Mouse (Mus musculus): ENCODE results near the gene 4930595D18Rik. TPM values are rescaled to one million over a fixed set of nuclear protein-coding genes. Genes with fewer than 3 reads are reported as not detected.

The 4930595D18Rik gene
- polyA plus RNA-seq, 1 experiment from 2014 or later: 0.21 TPM

DNA sequence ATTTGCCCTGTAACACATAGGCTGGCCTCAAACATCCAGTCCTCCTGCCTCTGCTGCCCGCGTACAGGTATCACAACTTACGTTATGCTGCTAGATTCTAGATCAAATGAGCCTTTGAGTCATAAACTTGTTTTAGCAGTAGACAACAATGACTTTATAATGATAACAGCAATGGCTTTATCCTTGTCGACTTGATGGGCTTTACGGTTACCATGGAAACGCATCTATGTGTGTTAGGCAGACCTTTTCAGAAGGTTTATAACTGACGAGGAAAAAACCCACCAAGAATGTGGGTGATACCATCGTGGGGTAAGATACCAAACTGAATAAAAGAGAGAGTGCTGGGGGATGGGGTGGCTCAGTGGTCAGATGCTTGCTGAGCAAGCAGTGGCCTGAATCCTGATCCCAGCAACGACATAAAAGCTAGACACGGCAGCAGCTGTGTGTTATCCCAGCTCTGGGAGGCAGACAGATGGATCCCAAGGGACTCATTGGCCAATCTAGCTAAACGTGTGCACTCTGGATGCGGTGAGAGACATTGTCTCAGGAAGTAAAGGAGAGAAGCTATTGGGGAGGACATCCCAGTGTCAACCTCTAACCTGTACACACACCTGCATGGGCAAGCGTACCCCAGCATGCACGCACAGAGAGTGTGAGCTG is 59.6 kb downstream of the 4930595D18Rik start:
- no peaks in the 10 kb centered on the region for H3K36me3 ChIP-seq
- H3K9ac ChIP-seq: no peak overlapping the region
- no peaks in the 10 kb centered on the region for H3K27me3 ChIP-seq
- H3K4me3 ChIP-seq: no peak overlapping the region
- peaks cover 12% of the 10 kb centered on the region for H3K4me1 ChIP-seq (replicated peaks)
- peaks cover 4% of the 10 kb centered on the region; the same call in 1 of the 2 replicates for H3K9me3 ChIP-seq
- ATAC-seq (ENCODE audit: low FRiP score): no peak
- 58% methylated on average over 14 of the region's 14 CpGs for WGBS
- peak overlapping the region; percentile 41; the same call in 1 of the 2 replicates for H3K27ac ChIP-seq
- no peak overlapping the region for H3K4me2 ChIP-seq

DNA sequence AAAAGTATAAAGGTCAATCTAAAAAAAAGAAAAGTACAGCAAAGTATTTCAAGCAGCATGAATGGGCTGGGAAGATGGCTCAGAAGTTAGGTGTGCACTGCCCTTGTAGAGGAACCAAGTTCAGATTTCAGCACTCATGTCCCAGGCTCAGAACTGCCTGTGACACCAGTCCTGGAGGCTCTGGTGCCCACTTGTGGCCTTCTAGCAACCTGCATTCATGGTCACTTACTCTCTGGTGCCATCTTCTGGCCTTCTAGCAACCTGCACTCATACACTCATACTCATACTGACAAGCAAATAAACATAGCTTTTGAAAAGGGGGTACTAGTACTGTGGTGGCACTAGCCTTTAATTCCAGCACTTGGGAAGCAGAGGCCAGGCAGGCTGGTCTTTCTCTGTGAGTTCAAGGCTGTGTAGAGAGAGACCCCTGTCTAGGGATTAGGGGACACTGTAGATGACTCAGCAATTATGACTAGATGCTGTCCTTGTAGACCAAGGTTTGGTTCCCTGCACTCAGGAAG is 61.9 kb downstream of the 4930595D18Rik start:
- H3K9me3 ChIP-seq: peaks cover 4% of the 10 kb centered on the region; the same call in 1 of the 2 replicates
- H3K36me3 ChIP-seq: peaks cover 15% of the 10 kb centered on the region
- no peak overlapping the region for H3K27ac ChIP-seq
- H3K4me2 ChIP-seq: no peak overlapping the region
- no peaks in the 10 kb centered on the region for H3K27me3 ChIP-seq
- no peak overlapping the region for H3K4me3 ChIP-seq
- no peak for ATAC-seq (ENCODE audit: low FRiP score)
- H3K9ac ChIP-seq: no peak overlapping the region
- peaks cover 12% of the 10 kb centered on the region for H3K4me1 ChIP-seq (replicated peaks)

DNA sequence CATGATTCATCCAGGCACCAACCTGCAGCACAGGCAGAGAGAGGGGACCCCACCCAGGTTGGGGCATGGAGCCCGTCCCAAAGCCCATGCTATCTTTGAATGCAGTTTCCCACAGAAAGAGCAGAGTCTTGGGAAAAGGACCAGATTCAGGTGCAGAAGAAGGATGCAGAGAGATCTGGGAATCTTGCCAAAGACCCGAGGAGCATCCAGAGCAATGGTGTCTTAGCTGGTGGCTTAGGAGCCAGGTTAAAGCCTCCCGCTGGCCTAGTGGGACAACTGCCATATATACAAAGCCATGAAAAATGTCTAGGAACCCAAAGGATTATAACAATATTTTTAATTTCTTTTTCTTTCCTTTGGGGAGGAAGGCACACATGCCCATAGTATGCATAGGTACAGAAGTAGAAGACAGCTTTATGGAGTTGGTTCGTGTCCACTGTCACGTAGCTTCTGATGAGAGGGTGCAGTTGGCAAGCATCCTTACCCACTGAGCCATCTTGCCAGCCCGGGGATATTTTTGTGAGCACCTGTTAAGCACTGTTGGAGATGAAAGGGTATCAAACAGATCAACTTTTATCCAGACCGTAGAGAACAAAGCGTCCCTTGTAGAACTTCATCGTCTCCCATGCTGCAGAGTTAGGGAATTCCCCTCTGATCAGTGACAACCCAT is 63.2 kb downstream of the 4930595D18Rik start:
- ATAC-seq (ENCODE audit: low FRiP score): no peak
- Histone ChIP-seq H3K9me3 (peaks cover 4% of the 10 kb centered on the region; the same call in 1 of the 2 replicates), H3K27ac (no peak overlapping the region), H3K4me2 (no peak overlapping the region), H3K27me3 (no peaks in the 10 kb centered on the region), H3K9ac (no peak overlapping the region), H3K4me1 (replicated peaks) (peaks cover 12% of the 10 kb centered on the region), H3K36me3 (peaks cover 28% of the 10 kb centered on the region), H3K4me3 (no peak overlapping the region)
- WGBS: 95% methylated on average over 9 of the region's 9 CpGs

DNA sequence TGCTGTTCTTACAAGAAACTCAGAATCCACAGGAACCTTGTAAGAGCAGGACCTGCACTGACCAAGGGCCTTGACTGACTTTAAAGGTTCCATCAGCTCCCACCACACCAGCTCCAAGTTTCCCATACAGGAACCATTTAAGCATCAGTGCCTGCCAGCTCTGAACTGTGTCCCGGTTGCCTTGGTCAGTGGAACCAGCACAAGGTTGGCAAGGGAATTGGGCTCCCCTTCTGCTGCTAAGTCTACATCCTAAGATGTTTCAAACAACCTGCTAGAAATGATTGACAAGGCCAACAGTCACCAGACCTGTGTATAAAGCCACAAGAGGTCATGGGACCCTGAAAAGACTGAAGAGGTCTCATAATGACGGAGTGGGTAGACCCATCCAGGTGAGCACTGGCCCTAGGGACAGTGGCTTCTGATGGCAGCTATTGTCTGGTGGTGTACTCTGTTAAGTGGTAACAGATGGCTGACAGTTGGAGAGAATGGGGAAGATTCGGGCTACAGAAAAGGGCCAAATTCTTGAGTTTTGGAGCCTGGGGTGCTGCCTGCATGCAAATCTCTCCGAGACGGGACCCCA is 64.7 kb downstream of the 4930595D18Rik start:
- peaks cover 5% of the 10 kb centered on the region for H3K4me1 ChIP-seq (replicated peaks)
- H3K9me3 ChIP-seq: peaks cover 4% of the 10 kb centered on the region; the same call in 1 of the 2 replicates
- no peak for ATAC-seq (ENCODE audit: low FRiP score)
- WGBS: 95% methylated on average over 5 of the region's 5 CpGs
- no peak overlapping the region for H3K4me3 ChIP-seq
- H3K27me3 ChIP-seq: no peaks in the 10 kb centered on the region
- no peak overlapping the region for H3K9ac ChIP-seq
- H3K36me3 ChIP-seq: peaks cover 32% of the 10 kb centered on the region
- no peak overlapping the region for H3K27ac ChIP-seq
- no peak overlapping the region for H3K4me2 ChIP-seq

DNA sequence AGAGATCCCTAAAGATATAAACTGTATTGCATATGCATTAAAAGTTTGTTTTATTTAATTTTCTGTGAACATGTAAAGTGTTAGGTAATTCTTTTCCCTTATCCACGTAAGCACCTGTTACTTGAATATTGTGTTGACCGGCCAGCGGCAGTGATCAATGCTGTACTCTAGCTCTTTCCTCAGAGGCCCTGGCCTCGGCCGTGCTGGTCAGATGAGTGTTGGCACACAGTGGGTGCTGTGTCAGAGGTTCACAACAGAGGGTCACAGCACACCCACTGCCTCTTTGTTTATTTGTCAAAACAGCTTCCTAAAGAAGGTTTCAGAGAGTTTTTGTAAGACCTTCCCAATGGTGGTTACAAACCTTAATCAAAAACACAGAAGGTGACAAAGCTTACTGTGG is 69.7 kb downstream of the 4930595D18Rik start:
- no peak overlapping the region for H3K27ac ChIP-seq
- no peaks in the 10 kb centered on the region for H3K9me3 ChIP-seq
- H3K4me2 ChIP-seq: no peak overlapping the region
- no peak overlapping the region for H3K9ac ChIP-seq
- H3K27me3 ChIP-seq: no peaks in the 10 kb centered on the region
- WGBS: 95% methylated on average over 5 of the region's 5 CpGs
- peaks cover 76% of the 10 kb centered on the region for H3K36me3 ChIP-seq
- ATAC-seq (ENCODE audit: low FRiP score): no peak
- H3K4me3 ChIP-seq: no peak overlapping the region
- no peaks in the 10 kb centered on the region for H3K4me1 ChIP-seq (replicated peaks)

DNA sequence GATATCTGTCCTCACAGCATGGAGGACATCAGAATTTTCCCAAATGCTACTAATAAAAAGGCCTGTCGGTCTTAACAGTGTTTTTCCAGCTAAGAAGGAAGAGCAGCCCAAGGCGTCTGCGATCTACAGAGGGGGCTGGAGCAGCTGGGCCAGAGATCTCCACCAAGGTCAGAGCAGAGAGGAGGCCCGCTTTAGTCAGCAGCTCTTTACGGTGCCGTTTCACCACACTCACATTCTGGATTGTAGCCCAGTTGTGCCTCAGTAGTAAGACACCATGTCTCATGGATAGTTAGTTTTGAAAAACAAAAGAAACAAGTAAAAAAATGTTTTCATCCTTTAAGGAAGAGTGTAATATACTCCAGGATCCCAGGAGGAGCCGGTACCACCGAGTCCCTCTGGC is 73.1 kb downstream of the 4930595D18Rik start:
- Histone ChIP-seq H3K27ac (no peak overlapping the region), H3K9me3 (no peaks in the 10 kb centered on the region), H3K4me3 (no peak overlapping the region), H3K36me3 (peaks cover 77% of the 10 kb centered on the region), H3K4me1 (replicated peaks) (no peaks in the 10 kb centered on the region), H3K27me3 (no peaks in the 10 kb centered on the region), H3K4me2 (no peak overlapping the region), H3K9ac (no peak overlapping the region)
- no peak for ATAC-seq (ENCODE audit: low FRiP score)
- WGBS: 97% methylated on average over 8 of the region's 8 CpGs

Other genes starting within 250 kb of the 4930595D18Rik start
- 6.8 and 7.5 TPM in 2 replicates for gene Ankrd9, start 205.5 kb downstream of the 4930595D18Rik start, polyA plus RNA-seq (2015; fragmentation: Nextera tagmentation; extraction: Ambion mirVana)
- gene Rcor1, start 145.1 kb downstream of the 4930595D18Rik start, polyA plus RNA-seq (2015; fragmentation: Nextera tagmentation; extraction: Ambion mirVana): 5.2 and 5.6 TPM in 2 replicates
- 15.6 and 17.0 TPM in 2 replicates for gene Traf3, start 18.1 kb downstream of the 4930595D18Rik start, polyA plus RNA-seq (2015; fragmentation: Nextera tagmentation; extraction: Ambion mirVana)
- 5.6 and 6.5 TPM in 2 replicates for gene Amn, start 86.6 kb upstream of the 4930595D18Rik start, polyA plus RNA-seq (2015; fragmentation: Nextera tagmentation; extraction: Ambion mirVana)
- 35.0 and 36.5 TPM in 2 replicates for gene Cdc42bpb, start 193.2 kb upstream of the 4930595D18Rik start, polyA plus RNA-seq (2015; fragmentation: Nextera tagmentation; extraction: Ambion mirVana)
- gene Lbhd2, start 222.3 kb upstream of the 4930595D18Rik start, polyA plus RNA-seq (2015; fragmentation: Nextera tagmentation; extraction: Ambion mirVana): 0.26 and 0.52 TPM in 2 replicates
- gene Exoc3l4, start 232.5 kb upstream of the 4930595D18Rik start, polyA plus RNA-seq (2015; fragmentation: Nextera tagmentation; extraction: Ambion mirVana): 2.0 and 2.1 TPM in 2 replicates